Mouse (Mus musculus) MN1 (cell line): ENCODE data around the gene Rsf1.

ENCODE experiments used
- DNase-seq: peaks from one replicate; pipeline ENCODE4 v3.0.0-alpha.2; 2016; ENCODE audit warnings: low spot score

Rsf1 gene

DNA sequence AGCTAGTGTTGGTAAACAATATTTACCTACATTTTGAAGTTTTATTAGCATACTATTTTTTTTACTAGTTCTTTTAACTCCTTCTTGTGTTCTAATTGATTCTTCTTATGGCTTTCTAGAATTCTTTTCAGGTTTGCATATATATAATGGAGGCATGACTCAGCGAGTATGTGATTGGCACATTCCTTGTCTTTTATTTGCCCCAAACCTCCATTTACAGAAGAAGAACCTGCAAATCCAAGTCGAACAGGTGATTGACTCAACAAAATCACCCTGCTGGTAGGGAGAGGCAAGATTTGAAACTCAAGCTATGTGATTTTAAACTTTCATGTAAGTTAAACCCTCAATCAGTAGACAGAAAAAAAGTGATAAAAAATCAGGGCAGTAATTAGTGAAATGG is 51.6 kb downstream of the Rsf1 start:
- DNase-seq = no peak

DNA sequence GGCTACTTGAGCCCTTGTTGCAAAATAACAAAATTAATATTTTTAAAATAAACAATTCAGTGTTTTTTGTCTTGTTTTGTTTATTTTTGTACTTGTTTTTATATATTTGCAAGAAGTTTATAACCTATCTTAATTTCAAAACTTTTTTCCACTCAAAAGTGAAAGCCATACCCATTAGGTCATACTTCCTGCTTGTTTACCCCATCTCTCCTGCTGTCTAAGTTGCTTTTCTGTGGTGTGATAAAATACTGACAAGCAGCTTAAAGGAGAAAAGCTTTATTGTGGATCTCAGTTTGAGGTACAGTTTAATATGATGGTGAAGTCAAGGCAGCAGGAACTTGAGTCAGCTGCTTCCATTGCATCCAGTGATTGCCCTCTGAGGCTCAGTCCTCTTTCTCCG is 53.2 kb downstream of the Rsf1 start:
- no peak for DNase-seq

DNA sequence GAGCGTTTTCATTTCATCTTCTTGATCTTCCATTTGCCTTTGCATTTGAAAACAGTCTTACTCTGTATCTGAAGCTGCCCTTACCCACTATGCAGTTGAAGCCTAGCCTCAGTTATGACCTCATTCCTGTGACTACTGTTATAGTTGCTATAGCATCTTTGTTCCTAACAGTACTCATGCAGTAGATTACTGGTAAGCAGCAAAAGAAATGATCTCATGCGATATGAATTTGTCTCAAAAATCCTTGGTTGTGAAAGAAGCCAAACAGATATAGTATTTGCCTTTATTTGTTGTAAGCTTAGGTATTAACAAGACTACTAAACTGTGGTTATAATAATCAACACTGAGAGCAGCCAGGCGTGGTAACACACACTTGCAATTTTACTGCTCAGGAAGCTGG is 65.4 kb downstream of the Rsf1 start:
- DNase-seq = peak; percentile 8

DNA sequence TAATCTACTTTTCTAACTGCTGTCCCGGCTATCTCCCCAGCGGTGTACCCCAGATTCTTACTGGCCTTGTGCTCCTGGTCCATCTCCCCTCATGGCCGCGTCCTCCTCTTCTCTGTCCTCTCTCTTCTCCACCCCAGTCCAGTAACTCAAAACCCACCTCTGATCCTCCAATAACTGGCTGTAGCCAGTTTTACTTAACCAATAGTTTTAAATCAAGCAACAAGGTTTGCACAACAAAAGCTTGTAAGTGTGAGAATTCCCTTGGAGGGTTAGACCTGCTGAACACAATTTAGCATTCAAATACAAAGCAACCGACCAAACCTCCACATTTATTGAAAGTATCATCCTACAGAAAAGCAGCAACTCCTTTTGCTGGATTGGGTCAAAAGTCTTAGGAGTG is 68.0 kb downstream of the Rsf1 start:
- no peak for DNase-seq

DNA sequence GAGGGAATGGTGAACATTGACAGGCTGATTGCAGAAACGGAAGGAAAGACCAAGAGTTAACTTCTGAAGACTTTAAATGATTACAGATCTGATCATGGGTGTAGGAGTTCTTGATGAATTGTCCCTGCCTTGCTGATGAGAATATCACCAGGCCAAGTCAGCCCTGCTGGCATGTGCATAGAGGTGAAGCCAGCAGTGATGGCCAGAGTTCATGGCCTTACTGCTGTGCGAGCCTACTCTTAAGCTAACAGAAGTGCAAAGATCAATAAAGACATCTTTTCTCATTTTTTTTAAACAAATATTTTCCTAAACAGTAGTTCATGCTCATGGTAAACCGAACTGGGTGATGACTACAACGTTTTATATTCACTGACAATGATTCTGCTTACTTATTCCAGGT is 71.0 kb downstream of the Rsf1 start:
- no peak for DNase-seq

DNA sequence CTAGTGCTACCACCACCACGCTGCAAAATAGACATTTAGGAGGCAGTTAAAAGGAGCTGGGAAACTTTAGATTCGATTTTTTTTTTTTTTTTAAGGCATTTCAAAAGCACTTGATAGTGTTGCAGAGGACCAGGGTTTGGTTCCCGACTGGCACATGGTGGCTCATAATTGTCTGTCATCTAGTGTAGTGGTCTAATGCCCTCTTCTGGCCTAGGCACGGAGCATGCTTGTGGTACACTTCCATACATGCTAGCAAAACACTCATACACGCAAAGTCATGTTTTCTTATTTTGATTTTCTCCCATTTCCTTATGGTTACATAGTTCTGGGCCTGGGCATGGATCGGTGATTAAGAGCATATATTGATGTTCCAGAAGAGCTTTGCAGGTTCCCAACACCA is 76.5 kb downstream of the Rsf1 start:
- DNase-seq = no peak

DNA sequence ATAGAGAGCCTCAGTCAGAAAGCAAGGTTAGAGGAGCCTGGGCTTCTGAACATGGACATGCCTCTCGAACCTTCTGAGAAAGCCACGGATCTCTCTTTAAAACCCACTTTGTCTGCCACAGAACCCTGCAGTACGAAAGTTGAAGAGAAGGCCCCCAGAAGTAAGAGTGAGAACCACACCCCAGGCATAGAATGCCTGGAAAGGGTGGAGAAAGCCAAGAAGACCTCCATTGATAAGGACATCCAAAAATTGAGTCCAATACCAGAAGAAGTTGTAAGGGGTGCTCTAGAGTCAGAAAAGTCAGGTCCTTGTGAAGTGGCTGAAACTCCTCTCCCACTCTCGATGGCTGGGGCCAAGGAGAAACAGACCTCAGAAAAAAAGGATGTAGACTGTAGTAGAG is 81.9 kb downstream of the Rsf1 start:
- DNase-seq = no peak

DNA sequence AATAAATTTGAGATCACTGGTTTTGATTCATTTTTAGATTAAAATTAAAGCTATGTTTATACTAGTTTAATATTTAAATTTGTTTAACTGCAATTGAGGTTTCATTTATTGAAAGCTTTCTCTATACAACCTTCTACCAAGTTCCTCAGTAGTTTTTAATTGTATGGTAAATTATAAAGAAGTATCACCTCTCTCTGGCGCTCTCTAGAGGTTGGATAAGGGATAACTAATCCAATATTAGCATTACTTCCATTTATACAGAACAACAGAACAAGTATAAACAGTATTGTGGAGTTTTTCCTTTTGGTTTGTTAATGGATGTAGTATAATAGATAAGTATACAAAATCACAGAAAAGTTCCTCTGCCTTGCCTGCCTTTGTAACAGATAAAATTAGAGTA is 99.5 kb downstream of the Rsf1 start:
- DNase-seq = peak; percentile 48

DNA sequence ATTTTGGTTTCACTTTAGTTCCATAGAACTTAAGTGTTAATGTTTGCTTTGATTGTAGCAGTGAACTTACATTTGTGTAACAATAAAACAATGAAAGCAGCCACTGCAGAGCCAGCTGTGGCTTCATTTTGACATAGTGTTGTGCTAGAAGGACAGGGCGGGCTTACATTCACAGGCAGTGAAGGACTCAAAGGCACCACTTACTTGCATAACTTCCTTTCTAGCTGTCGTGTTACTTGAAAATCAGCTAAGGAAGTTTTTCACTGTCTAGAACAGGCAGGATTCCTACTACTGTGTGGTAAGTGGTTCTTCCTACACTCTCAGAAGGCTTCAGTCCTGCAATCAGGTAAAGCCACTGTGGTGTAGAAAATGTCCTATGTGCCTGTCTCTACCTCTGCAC is 108.1 kb downstream of the Rsf1 start:
- no peak for DNase-seq

DNA sequence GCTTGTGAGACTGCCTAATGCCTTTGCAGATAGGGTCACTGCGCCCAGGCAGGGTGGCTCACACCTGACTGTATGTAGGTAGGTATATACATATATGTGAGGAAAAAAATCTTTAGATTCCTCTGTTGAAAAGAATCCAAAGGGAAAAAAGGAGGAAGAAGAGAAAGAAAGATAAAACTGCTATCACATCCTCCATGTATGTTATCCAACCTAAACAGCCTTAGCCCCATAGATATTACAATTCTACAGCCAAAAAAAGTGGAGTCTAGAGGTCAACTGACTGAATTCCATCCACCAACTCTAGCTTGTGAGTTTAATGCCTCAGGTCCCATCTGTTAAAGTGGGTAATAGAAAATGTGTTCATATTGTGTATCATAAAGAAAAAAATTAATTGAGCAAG is 115.8 kb downstream of the Rsf1 start:
- DNase-seq = no peak

DNA sequence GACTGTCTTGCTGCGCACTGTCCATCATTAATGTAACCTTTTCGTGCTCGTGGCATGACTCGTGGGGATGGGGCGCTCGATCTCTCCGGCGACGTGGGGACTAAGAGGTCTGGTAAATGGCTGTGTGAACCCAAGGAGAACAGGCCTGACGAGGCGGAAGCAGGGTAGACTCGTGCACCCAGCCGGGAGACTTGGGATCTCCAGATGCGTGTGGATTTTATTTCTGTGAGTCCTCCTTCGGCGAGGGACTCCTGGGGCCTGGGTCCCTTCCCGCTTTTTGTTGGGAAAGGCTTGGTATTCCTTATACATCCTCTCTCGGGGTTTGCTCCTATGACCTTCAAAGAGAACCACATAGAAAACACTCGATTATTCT is 116.4 kb downstream of the Rsf1 start:
- no peak for DNase-seq

DNA sequence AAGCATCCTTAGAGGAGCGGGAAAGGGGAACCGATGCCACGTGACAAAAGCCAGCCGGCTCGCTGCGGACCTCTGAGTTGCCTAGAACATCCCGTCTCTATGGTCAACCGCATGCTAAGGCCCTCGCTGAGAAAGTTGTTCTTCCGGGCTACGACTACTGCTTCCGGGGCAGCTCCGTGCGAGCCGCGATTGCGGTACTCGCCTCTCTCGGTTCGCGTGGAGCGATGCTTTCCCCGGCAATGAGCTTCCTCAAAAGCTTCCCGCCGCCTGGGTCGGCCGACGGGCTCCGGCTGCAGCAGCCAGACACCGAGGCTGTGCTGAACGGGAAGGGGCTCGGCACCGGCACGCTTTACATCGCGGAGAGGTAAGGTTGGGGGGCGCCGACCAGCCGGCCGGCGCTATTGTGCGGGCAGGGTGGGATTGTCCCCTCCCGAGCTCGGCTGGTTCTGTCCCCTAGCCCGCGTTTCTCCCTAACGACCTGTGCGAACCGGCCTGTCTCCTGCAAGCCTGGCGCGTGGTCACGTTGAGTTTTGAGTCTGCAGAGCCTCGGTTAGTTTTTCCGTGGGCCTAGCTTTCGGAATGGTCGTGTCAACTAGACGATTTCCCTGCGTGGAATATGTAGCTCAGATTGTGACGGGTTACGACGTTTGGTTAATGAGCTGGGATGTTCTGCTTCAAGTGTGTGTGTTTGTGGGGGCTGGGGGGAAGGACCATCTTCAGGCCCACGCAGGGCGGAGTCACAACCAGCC is 117.0 kb downstream of the Rsf1 start, which contains the start of gene Clns1a:
Clns1a (plus strand) TSS at position 129 of the 749 bp plus-strand sequence.
- DNase-seq = peak; percentile 94

DNA sequence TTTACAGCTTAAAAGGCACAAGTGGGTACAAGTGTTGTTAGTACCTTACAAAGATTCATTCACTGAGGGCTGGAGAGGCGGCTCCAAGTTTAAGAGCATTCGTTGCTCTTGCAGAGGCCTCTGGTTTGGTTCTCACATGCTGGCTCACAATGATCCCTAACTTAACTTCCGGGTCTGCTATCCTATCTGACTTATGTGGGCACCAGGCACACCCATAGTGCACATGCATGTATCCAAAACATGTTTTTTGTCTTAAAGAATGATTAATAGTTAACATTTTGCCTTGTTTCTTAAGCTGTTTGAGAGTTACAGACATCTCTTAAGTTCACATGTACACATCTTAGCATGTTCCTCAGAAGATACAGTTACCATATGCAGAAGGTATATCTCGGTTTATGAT is 120.5 kb downstream of the Rsf1 start:
- DNase-seq = no peak

DNA sequence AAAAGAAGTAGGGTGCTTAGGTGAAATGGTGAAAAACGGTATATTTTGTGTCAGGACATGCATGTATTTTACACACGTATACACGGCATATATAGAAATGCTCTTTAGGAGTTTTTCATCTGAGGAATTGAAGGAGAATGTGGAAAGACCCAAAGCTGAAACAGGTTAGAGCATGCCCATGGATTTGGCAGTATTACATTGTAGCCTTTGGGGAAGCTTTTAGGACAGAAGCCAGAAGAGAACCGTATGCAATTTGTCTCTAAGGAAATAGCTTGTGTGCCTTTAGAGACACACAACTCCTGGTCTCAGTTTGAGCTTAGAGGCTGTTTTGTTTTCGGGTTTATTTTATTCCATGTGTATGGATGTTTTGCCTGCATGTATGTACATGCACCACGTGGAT is 121.4 kb downstream of the Rsf1 start:
- DNase-seq = no peak

DNA sequence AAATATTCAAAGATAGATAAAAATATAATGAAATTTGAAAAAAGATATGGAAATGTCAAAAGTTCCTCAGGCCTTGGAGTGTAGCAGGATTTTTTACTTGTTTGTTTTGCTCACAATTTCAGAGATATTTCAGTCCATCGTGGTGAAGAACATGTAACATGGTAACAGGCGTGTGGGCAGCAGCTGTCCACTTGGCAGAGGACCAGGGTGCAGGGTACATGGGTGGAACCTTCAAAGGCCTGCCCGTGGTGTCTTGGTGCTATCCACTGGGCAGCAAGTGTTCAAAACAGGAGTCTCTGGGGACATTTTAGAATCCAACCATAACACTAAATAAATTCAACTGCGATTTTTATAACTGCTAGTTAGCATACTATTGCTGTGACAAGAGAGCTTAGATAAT is 127.4 kb downstream of the Rsf1 start:
- peak; percentile 51 for DNase-seq

DNA sequence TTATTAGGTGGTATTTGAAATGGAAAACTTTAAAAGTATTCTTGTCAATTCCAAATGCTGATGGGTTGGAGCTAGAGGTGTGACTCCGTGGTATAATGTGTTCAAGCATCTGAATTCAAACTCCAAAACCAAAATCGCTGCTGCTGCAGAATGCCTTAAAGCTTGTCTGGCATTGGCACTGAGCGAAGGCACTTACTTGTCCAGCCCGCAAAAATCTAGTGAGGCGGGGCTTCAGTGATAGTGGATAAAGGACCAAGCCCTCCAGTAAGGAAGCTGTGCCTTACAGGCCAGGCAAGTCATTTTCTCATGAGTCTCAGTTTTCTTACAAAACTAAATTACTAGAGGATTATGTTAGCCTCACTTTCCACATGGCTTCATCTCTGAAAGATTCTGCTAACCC is 128.1 kb downstream of the Rsf1 start:
- DNase-seq = no peak

DNA sequence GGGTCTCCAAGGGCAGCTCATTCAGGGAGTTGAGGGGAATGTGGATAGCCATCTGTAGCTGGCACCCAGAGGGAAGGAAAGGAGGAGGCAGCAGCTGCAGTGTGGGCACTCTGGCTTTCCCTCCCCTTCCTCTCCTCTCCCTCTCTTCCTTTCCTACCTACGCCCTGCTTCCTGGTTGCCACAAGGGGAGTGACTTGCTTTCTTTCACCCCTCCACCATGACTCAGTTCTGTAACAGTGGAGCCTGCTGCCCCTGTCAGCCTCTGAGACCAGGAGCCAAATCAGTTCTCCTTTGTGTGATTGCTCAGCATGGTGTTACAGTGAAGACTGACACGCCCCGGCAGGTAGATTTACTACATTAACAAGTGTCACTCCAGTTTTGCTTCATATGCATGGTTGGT is 129.5 kb downstream of the Rsf1 start:
- DNase-seq = no peak

DNA sequence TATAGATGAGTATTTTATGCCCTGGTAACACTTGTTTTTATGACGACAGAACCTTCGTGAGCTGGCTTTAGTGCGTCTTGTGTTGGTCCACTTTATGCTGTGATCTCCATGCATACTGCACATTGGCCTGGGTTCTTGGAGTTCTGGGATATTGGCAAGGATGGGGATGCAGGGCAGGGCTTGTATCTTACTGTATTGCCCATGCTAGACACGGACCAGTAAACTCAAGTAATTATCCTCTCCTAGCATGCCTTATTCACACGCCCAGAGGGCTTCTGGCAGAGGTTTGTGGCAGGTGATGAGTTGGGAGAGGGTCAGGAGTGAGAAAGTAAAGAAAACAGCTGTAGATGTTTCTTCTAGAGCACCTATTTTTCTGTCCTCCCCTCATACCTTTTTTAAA is 135.0 kb downstream of the Rsf1 start:
- DNase-seq = no peak

DNA sequence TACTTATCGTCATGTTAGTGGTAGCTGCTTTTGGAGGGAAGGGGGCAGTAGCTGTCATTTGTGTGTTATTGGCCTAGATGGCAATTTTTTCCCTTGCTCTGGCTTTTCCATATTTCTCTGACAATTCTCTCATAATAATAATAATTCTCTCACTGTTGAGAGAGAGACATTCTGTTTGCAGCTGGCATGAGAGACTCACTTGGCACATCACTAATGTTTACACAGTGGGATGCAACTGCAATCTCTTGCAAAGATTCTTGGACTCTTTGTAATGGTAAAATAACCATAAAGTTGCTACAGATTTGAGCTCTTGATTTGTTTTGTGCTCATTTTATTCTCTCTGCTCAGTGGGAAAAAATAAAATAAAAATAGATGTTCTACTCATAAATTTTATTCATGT is 137.6 kb downstream of the Rsf1 start:
- no peak for DNase-seq

DNA sequence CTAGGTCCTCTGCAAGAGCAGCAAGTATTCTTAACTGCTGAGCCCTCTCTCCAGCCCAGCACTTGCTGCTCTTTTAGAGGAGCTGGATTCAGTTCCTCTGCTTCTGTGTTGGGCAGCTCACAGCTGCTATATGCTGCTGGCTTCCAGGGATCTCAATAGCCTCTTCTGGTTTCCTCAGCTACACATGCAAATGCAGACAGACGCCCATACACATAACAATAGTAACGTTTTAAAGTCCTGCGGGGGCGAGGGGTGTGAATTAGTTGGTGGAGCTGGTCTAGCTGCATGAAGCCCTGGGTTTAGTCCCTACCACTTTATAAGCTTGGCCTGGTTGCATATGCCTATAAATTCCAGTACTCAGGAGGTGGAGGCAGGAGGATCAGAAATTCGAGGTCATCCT is 139.4 kb downstream of the Rsf1 start:
- DNase-seq = no peak

DNA sequence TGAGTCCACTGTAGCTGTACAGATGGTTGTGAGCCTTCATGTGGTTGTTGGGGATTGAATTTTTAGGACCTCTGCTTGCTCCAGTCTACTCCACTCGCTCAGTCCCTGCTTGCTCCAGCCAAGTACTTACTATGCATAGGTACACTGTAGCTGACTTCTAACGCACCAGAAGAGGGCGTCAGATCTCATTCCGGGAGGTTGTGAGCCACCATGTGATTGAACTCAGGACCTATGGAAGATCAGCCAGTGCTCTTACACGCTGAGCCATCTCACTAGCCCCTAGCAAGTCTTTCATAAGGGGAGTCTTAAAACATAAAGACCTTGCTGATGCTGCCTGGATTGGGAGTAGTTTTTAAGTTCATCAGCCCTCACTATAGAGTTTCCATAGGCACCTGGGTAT is 140.4 kb downstream of the Rsf1 start:
- DNase-seq = no peak

DNA sequence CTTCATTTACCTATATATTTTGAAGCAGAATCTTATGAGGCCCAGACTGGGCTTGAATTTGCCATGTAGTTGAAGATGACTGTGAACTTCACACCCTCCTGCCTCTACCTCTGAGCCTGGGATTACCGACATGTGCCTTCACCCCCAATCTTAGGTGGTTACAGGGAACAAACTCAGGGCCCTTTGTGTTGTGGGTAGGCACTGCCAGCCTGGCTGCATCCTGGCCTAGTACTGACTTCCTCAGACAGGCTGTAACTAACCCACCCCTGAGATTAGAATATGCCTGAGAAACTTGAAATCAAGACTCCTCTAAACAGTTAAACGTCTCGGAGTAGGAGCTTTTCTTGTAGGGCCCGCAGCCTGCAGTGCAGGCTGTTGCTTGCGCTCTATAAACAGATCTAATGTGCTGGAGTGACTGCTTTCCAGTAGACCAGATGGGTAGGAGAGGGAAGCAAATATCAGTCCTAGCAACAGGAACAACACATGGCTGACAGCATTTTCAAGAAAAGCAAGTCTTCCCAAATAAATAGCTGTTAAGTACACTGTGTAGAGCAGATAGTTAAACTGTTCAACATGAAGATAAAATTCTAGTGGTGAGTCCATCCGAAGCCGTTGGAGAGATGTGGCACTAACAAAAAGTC is 142.7 kb downstream of the Rsf1 start:
- no peak for DNase-seq

DNA sequence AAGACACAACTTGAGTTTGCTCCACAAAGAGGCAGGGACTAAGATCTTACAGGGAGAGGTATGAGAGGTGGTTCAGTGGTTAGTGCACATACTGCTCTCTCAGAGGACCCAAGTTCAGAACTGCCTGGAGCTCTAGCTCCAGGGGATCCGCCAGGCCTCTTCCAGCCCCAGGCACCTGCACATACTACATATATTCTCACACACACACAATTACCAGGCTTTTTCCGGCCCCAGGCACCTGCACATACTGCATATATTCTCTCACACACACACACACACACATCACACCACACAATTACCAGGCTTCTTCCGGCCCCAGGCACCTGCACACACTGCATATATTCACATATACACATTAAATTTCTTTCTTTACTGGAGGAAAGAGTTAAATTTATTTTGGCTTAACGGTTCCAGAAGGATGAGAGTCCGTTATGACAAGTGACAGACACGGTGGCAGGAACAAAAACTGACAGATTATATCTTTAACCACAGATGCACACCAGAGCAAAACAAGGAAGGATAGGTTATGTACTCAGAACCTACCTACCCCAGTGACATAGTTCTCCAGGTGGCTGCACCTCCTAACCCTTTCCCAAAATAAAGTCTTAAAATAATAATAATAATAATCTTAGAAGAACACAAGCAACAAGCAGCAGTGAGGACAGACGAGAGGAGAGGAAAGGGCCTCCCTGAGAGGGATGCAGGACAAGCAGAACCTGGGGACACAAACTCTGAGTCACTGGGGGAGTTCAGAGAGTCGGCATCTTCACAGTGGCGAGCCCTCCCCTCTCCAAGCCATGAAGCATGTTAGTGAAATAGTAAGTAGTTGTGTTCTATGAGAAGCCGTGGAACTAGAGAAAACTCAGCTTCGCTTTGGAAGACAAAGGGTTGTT is 144.2 kb downstream of the Rsf1 start:
- no peak for DNase-seq
